Mouse (Mus musculus) embryonic stem cell, embryonic (primary cell): ENCODE measurements at regions not wholly inside any gene's neighbourhood (a gene's known extent, or its start where the extent isn't known, plus 50 kb on each side); places are given as distances from the start of the nearest gene placed in this dataset.

Experiments
- CTCF ChIA-PET, 4 experiments: fragments of 300-600 bp in 2 of 4; fragments of 350-600 bp in 2 of 4; sonication (Branson Sonifier 250); formaldehyde crosslinking; loops; one replicate each; lab custom pipeline; 2022; ENCODE audit warnings: inconsistent platforms in 2 of 4; lab: Charles Lee
- POLR2A ChIA-PET, 4 experiments: fragments of 300-600 bp in 2 of 4; fragments of 350-600 bp in 2 of 4; sonication (Branson Sonifier 250); formaldehyde crosslinking; loops; one replicate each; lab custom pipeline; 2022; ENCODE audit warnings: antibody characterized with exemption in 4 of 4, inconsistent platforms in 1 of 4; lab: Charles Lee

DNA sequence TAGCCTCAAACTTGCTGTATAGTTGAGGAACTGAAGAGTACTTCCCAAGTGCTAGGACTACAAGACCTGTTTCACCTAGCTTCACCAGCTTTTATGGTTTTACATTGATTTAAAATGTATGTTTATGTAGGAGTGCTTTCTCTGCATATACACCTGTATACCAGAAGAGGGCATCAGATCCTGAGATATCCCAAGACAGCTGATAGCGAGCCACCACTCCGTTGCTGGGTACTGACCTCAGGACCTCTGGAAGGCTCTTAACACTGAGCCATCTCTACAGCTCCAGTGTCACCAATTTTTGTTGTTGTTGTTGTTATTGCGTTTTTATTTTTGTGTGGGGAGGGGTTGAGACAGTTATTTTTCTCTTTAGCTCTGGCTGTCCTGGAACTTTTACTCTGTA, 55.9 kb upstream of the Ddx3x start:
- ChIA-PET CTCF (interaction anchor here in 3 of 4 experiments (0.6 to 1.7 kb wide), 12 partner anchors 8 to 432 kb away, joined by 3 to 11 read pairs (median 4); no protein-coding TSS in a partner anchor), POLR2A (interaction anchor here in 2 of 4 experiments (0.6 to 1.3 kb wide), 8 partner anchors 9 to 237 kb away, joined by 3 to 11 read pairs (median 4); partner anchors contain the start of gene Ddx3x (in 2 of the 2))

DNA sequence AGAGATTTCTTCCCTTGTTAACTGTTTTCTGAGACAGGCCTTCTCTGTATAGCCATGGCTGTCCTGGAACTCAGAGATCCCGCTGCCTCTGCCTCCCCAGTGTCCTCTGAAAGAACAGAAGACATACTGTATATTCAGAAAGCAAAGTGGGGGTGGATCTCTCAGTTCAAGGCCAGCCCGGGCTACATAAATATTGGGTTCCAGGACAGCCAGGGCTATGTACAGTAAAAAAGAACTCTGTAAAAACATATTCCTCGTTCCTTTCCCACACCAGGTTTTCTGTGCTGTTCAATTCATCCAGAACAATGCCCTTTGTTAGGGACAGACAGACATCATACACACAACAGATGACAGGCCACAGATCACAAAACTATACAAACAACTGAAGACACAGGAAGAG, 54.3 kb upstream of the Ddx3x start:
- CTCF ChIA-PET: interaction anchor here in 1 of 4 experiments (1.7 kb wide), 1 partner anchor 430 kb away, joined by 7 read pairs; no protein-coding TSS in a partner anchor
- POLR2A ChIA-PET: interaction anchor here in 1 of 4 experiments (0.5 kb wide), 1 partner anchor 121 kb away, joined by 3 read pairs; no protein-coding TSS in a partner anchor

DNA sequence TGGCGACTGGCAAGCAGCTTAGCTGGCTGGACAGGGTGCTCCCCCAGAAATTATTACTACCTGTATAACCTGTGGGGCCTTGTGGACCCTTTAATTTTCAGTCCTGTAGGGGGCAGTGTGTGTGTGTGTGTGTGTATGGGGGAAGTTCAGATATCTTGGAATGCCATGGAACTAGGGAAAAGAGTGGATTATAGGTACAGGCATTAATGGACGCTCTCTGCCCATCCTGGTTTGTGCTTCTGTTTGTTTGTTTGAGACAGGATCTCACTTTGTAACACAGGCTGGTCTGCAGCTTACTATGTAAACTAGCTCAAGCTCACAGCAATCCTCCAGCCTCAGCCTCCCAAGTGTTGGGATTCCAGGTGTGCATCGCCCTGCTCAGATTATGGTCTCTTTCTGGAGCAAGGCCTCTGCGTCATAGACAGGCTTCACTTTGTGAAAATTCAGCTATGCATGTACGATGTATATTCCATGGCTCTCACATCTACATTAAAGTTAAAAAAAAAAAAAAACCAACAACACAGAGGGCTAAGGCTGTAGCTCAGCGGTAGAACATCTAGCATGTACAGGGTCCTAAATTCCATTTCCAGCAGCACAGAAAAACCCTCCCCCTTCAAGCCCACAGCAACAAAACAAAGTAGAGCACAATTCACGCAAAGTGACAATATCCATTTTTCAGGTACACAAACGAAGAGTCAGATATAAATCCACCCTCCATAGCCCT, 50.7 kb upstream of the Ddx3x start:
- POLR2A ChIA-PET: interaction anchor here (0.6 to 7.3 kb wide), 37 partner anchors 10 to 738 kb away, joined by 3 to 107 read pairs (median 4); partner anchors contain the start of gene Ddx3x (in 3 of the 4)
- CTCF ChIA-PET: interaction anchor here in 3 of 4 experiments (0.6 to 2.1 kb wide), 15 partner anchors 9 to 676 kb away, joined by 3 to 8 read pairs (median 3); partner anchors contain the start of gene Ddx3x (in 1 of the 3)

DNA sequence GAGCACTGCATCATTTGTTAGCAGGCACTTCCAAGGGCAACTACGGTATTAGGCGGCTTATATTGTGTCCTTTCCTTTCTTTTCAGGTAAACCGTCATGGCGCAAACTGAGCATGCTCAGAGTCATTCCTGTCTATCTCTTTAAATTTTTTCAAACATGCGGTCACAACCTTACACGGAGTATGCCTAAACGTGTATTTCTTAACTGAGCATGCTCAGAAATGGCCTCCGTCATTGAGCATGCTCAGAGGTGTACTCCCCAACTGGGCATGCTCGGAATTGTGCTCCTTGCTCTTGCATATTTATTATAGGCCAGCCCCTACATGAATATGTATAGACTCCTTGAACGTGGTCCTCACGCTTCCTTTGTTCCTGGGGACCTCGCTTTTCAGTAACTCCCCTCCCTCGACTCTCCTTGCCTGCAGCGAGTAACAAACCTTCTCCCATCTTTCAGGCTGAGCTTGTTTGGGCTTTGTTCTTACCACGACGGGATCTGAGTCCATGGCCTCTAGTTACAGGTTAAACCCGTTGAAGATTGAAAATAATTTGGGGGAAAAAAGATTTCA, 50.1 kb upstream of the Ddx3x start:
- ChIA-PET POLR2A (interaction anchor here (0.6 to 7.3 kb wide), 36 partner anchors 9 to 739 kb away, joined by 3 to 107 read pairs (median 4); partner anchors contain the start of gene Ddx3x (in 3 of the 4)), CTCF (interaction anchor here in 3 of 4 experiments (0.8 to 2.1 kb wide), 5 partner anchors 116 to 272 kb away, joined by 4 to 8 read pairs (median 7); no protein-coding TSS in a partner anchor)
